In genomic region chr10:80208841-80209371, GRCm38 (mm10) we compare ENCODE assay signal across 8 mouse cellular contexts. TPM values are rescaled to one million over a fixed set of nuclear protein-coding genes. Genes with fewer than 3 reads are reported as not detected.
A peak's percentile ranks its signal among the peaks of the same experiment; 100 is the strongest.
DNase-seq lines count a peak whose midpoint lies in the region; ATAC-seq and TF ChIP-seq lines count a peak whose summit lies in the region.

No protein-coding gene starts in this region.

- peak overlapping the region; percentile 13; the same call in 1 of the 2 replicates for H3K9ac ChIP-seq in intestine, embryonic 14.5 days (ENCODE audit: low read length)
- no peak overlapping the region for H3K9ac ChIP-seq in intestine, postnatal 0 days (ENCODE audit: low read depth, low read length)
- peak overlapping the region; percentile 58 for H3K9ac ChIP-seq in forebrain, embryonic 16.5 days (replicated peaks; ENCODE audit: low read depth, low read length)
- peak overlapping the region; percentile 50 for H3K9ac ChIP-seq in midbrain, embryonic 14.5 days (replicated peaks; ENCODE audit: low read length)

- H3K36me3 ChIP-seq in intestine, embryonic 14.5 days (ENCODE audit: control insufficient read depth, insufficient read depth, low read length), result no peaks in the 10 kb centered on the region
- H3K36me3 ChIP-seq in intestine, postnatal 0 days (ENCODE audit: control insufficient read depth, insufficient read depth), result no peaks in the 10 kb centered on the region
- H3K36me3 ChIP-seq in forebrain, embryonic 16.5 days (ENCODE audit: control insufficient read depth, insufficient read depth), result no peaks in the 10 kb centered on the region
- H3K36me3 ChIP-seq in midbrain, embryonic 14.5 days (ENCODE audit: control insufficient read depth, insufficient read depth, low read length), result no peaks in the 10 kb centered on the region

- ATAC-seq in intestine, embryonic 14.5 days (replicated peaks; ENCODE audit: low FRiP score, low TSS enrichment, low read depth), result no peak
- ATAC-seq in intestine, postnatal 0 days, result no peak
- ATAC-seq in forebrain, embryonic 16.5 days, result peak; percentile 82
- 0 out of 2 replicates have a peak, but pooled peaks have one; percentile 38 for ATAC-seq in midbrain, embryonic 14.5 days (ENCODE audit: low FRiP score, low TSS enrichment)
- no peak for ATAC-seq in granulocyte monocyte progenitor cell, adult 5-6 weeks (replicated peaks; ENCODE audit: poor library complexity, severe bottlenecking)

- no peak overlapping the region for H3K4me3 ChIP-seq in intestine, embryonic 14.5 days (ENCODE audit: low read depth, low read length)
- H3K4me3 ChIP-seq in intestine, postnatal 0 days (ENCODE audit: low read depth, low read length), result no peak overlapping the region
- peak overlapping the region; percentile 19 for H3K4me3 ChIP-seq in forebrain, embryonic 16.5 days (replicated peaks; ENCODE audit: low read length)
- peak overlapping the region; percentile 11 for H3K4me3 ChIP-seq in midbrain, embryonic 14.5 days (replicated peaks; ENCODE audit: low read depth, low read length)

- H3K27me3 ChIP-seq in intestine, embryonic 14.5 days (replicated peaks; ENCODE audit: control insufficient read depth, insufficient read depth, low read length), result no peaks in the 10 kb centered on the region
- no peaks in the 10 kb centered on the region for H3K27me3 ChIP-seq in intestine, postnatal 0 days (replicated peaks; ENCODE audit: control insufficient read depth, insufficient read depth, low read length)
- no peaks in the 10 kb centered on the region for H3K27me3 ChIP-seq in forebrain, embryonic 16.5 days (replicated peaks; ENCODE audit: control insufficient read depth, insufficient read depth, low read length)
- no peaks in the 10 kb centered on the region for H3K27me3 ChIP-seq in midbrain, embryonic 14.5 days (ENCODE audit: control insufficient read depth, insufficient read depth, low read length)

- 8% methylated on average over 24 of the region's 24 CpGs for WGBS in intestine, embryonic 14.5 days
- WGBS in intestine, postnatal 0 days, result 27% methylated on average over 24 of the region's 24 CpGs
- 2% methylated on average over 24 of the region's 24 CpGs for WGBS in forebrain, embryonic 16.5 days
- WGBS in midbrain, embryonic 14.5 days, result 2% methylated on average over 24 of the region's 24 CpGs

- no peak for TF ChIP-seq CTCF in intestine, postnatal 0 days (IDR thresholded peaks at IDR 0.05; ENCODE audit: low read depth)

- peak overlapping the region; percentile 24 for H3K4me2 ChIP-seq in intestine, embryonic 14.5 days (ENCODE audit: low read length)
- H3K4me2 ChIP-seq in intestine, postnatal 0 days (replicated peaks; ENCODE audit: low read depth), result no peak overlapping the region
- H3K4me2 ChIP-seq in forebrain, embryonic 16.5 days (ENCODE audit: low read length), result peak overlapping the region; percentile 40
- peak overlapping the region; percentile 52 for H3K4me2 ChIP-seq in midbrain, embryonic 14.5 days (ENCODE audit: low read length)

- no peak overlapping the region for H3K27ac ChIP-seq in intestine, embryonic 14.5 days (ENCODE audit: low read depth)
- H3K27ac ChIP-seq in intestine, postnatal 0 days (ENCODE audit: low read depth, low read length), result no peak overlapping the region
- H3K27ac ChIP-seq in forebrain, embryonic 16.5 days (ENCODE audit: low read length), result peak overlapping the region; percentile 76
- H3K27ac ChIP-seq in midbrain, embryonic 14.5 days (replicated peaks; ENCODE audit: low read depth, low read length), result peak overlapping the region; percentile 92

- H3K4me1 ChIP-seq in intestine, embryonic 14.5 days (replicated peaks; ENCODE audit: control insufficient read depth, insufficient read depth, low read length), result 0 out of 2 replicates have a peak, but pooled peaks cover 4% of the 10 kb centered on the region
- H3K4me1 ChIP-seq in intestine, postnatal 0 days (replicated peaks; ENCODE audit: control insufficient read depth, insufficient read depth, low read length), result no peaks in the 10 kb centered on the region
- H3K4me1 ChIP-seq in forebrain, embryonic 16.5 days (replicated peaks; ENCODE audit: control insufficient read depth, insufficient read depth, low read length), result peaks cover 13% of the 10 kb centered on the region
- H3K4me1 ChIP-seq in midbrain, embryonic 14.5 days (ENCODE audit: control insufficient read depth, insufficient read depth, low read length), result peaks cover 28% of the 10 kb centered on the region

- DNase-seq in intestine, embryonic 14.5 days (ENCODE audit: low spot score), result no peak
- DNase-seq in brain, adult 2 months (ENCODE audit: low read depth, low spot score), result peak; percentile 70
- DNase-seq in midbrain, embryonic 14.5 days, result peak; percentile 89
- DNase-seq in gastrocnemius, postnatal 25 days, result no peak
- no peak for DNase-seq in gastrocnemius, postnatal 36 days

- H3K9me3 ChIP-seq in intestine, embryonic 14.5 days (ENCODE audit: control insufficient read depth, low read length), result no peaks in the 10 kb centered on the region
- no peaks in the 10 kb centered on the region for H3K9me3 ChIP-seq in intestine, postnatal 0 days (ENCODE audit: control insufficient read depth)
- no peaks in the 10 kb centered on the region for H3K9me3 ChIP-seq in forebrain, embryonic 16.5 days (ENCODE audit: control insufficient read depth, low read length)
- H3K9me3 ChIP-seq in midbrain, embryonic 14.5 days (ENCODE audit: control insufficient read depth, low read length), result no peaks in the 10 kb centered on the region

- intact Hi-C loops in gastrocnemius, postnatal 36 days (cut with DNase I), result no loop called here

RNA-seq across cellular contexts. Expression of gene Mum1, which starts 17.3 kb away (rescaled TPM):
- 61.3 and 66.5 TPM in 2 replicates for polyA plus RNA-seq in intestine, embryonic 14.5 days (2014; fragmentation: Nextera tagmentation; extraction: Ambion mirVana)
- 21.9 and 22.5 TPM in 2 replicates for polyA plus RNA-seq in intestine, postnatal 0 days (2015; fragmentation: Nextera tagmentation; extraction: Ambion mirVana)
- 49.0 and 55.4 TPM in 2 replicates for polyA plus RNA-seq in forebrain, embryonic 16.5 days (2015; fragmentation: Nextera tagmentation; extraction: Ambion mirVana)
- polyA plus RNA-seq in midbrain, embryonic 14.5 days (2014; fragmentation: Nextera tagmentation; extraction: Ambion mirVana), result 51.5 and 65.4 TPM in 2 replicates
- 10 to 100 TPM; 14.5 to 14.8 TPM for total RNA-seq in gastrocnemius, postnatal 25 days (2021)
- 10 to 100 TPM; 12.3 to 14.3 TPM for total RNA-seq in gastrocnemius, postnatal 36 days (2021)
- 52.6 and 53.1 TPM in 2 replicates for total RNA-seq in granulocyte monocyte progenitor cell, adult 5-6 weeks (2014; fragmentation: Nextera tagmentation)
- total RNA-seq in granulocyte monocyte progenitor cell, adult 5-6 weeks (2017), result 30.6 and 31.0 TPM in 2 replicates

RNA-seq across cellular contexts. Expression of gene Efna2, which starts 29.6 kb away (rescaled TPM):
- 10.2 and 12.2 TPM in 2 replicates for polyA plus RNA-seq in intestine, embryonic 14.5 days (2014; fragmentation: Nextera tagmentation; extraction: Ambion mirVana)
- 3.5 and 3.8 TPM in 2 replicates for polyA plus RNA-seq in intestine, postnatal 0 days (2015; fragmentation: Nextera tagmentation; extraction: Ambion mirVana)
- polyA plus RNA-seq in forebrain, embryonic 16.5 days (2015; fragmentation: Nextera tagmentation; extraction: Ambion mirVana), result 24.8 and 25.4 TPM in 2 replicates
- polyA plus RNA-seq in midbrain, embryonic 14.5 days (2014; fragmentation: Nextera tagmentation; extraction: Ambion mirVana), result 41.9 and 50.1 TPM in 2 replicates
- under 1 TPM; 0.26 to 0.54 TPM for total RNA-seq in gastrocnemius, postnatal 25 days (2021)
- under 1 TPM; 0.27 to 0.31 TPM for total RNA-seq in gastrocnemius, postnatal 36 days (2021)
- not detected in 2 replicates for total RNA-seq in granulocyte monocyte progenitor cell, adult 5-6 weeks (2014; fragmentation: Nextera tagmentation)
- 0.05 TPM in 1 of 2 replicates, not detected in the other for total RNA-seq in granulocyte monocyte progenitor cell, adult 5-6 weeks (2017)

RNA-seq across cellular contexts. Expression of gene 1600002K03Rik, which starts 36.2 kb away (rescaled TPM):
- polyA plus RNA-seq in intestine, embryonic 14.5 days (2014; fragmentation: Nextera tagmentation; extraction: Ambion mirVana), result 15.8 and 16.7 TPM in 2 replicates
- polyA plus RNA-seq in intestine, postnatal 0 days (2015; fragmentation: Nextera tagmentation; extraction: Ambion mirVana), result 12.7 and 13.9 TPM in 2 replicates
- polyA plus RNA-seq in forebrain, embryonic 16.5 days (2015; fragmentation: Nextera tagmentation; extraction: Ambion mirVana), result 8.5 and 10.6 TPM in 2 replicates
- polyA plus RNA-seq in midbrain, embryonic 14.5 days (2014; fragmentation: Nextera tagmentation; extraction: Ambion mirVana), result 5.7 and 9.9 TPM in 2 replicates
- 1 to 10 TPM; 5.1 to 5.9 TPM for total RNA-seq in gastrocnemius, postnatal 25 days (2021)
- total RNA-seq in gastrocnemius, postnatal 36 days (2021), result 1 to 10 TPM; 4.7 to 5.1 TPM
- total RNA-seq in granulocyte monocyte progenitor cell, adult 5-6 weeks (2014; fragmentation: Nextera tagmentation), result 17.2 and 43.4 TPM in 2 replicates
- 11.2 and 11.5 TPM in 2 replicates for total RNA-seq in granulocyte monocyte progenitor cell, adult 5-6 weeks (2017)

RNA-seq across cellular contexts. Expression of gene Ndufs7, which starts 40.0 kb away (rescaled TPM):
- 453 and 498 TPM in 2 replicates for polyA plus RNA-seq in intestine, embryonic 14.5 days (2014; fragmentation: Nextera tagmentation; extraction: Ambion mirVana)
- 584 and 605 TPM in 2 replicates for polyA plus RNA-seq in intestine, postnatal 0 days (2015; fragmentation: Nextera tagmentation; extraction: Ambion mirVana)
- 236 and 272 TPM in 2 replicates for polyA plus RNA-seq in forebrain, embryonic 16.5 days (2015; fragmentation: Nextera tagmentation; extraction: Ambion mirVana)
- polyA plus RNA-seq in midbrain, embryonic 14.5 days (2014; fragmentation: Nextera tagmentation; extraction: Ambion mirVana), result 274 and 323 TPM in 2 replicates
- 100 to 1,000 TPM; 508 to 524 TPM for total RNA-seq in gastrocnemius, postnatal 25 days (2021)
- total RNA-seq in gastrocnemius, postnatal 36 days (2021), result 100 to 1,000 TPM; 516 to 553 TPM
- total RNA-seq in granulocyte monocyte progenitor cell, adult 5-6 weeks (2014; fragmentation: Nextera tagmentation), result 109 and 191 TPM in 2 replicates
- total RNA-seq in granulocyte monocyte progenitor cell, adult 5-6 weeks (2017), result 97.9 and 124 TPM in 2 replicates

RNA-seq across cellular contexts. Expression of gene Cirbp, which starts 43.1 kb away (rescaled TPM):
- 76.4 and 81.6 TPM in 2 replicates for polyA plus RNA-seq in intestine, embryonic 14.5 days (2014; fragmentation: Nextera tagmentation; extraction: Ambion mirVana)
- 222 and 228 TPM in 2 replicates for polyA plus RNA-seq in intestine, postnatal 0 days (2015; fragmentation: Nextera tagmentation; extraction: Ambion mirVana)
- 318 and 335 TPM in 2 replicates for polyA plus RNA-seq in forebrain, embryonic 16.5 days (2015; fragmentation: Nextera tagmentation; extraction: Ambion mirVana)
- 295 and 421 TPM in 2 replicates for polyA plus RNA-seq in midbrain, embryonic 14.5 days (2014; fragmentation: Nextera tagmentation; extraction: Ambion mirVana)
- 10 to 100 TPM; 17.3 to 21.4 TPM for total RNA-seq in gastrocnemius, postnatal 25 days (2021)
- 10 to 100 TPM; 22.6 to 28.3 TPM for total RNA-seq in gastrocnemius, postnatal 36 days (2021)
- 25.3 and 70.7 TPM in 2 replicates for total RNA-seq in granulocyte monocyte progenitor cell, adult 5-6 weeks (2014; fragmentation: Nextera tagmentation)
- 36.8 and 40.7 TPM in 2 replicates for total RNA-seq in granulocyte monocyte progenitor cell, adult 5-6 weeks (2017)

Comparison
In these comparisons a context has a peak if more than half of its experiments do, and no peak if none do; other contexts are left out.
1. ATAC-seq: peak in forebrain, embryonic 16.5 days (single experiment) and midbrain, embryonic 14.5 days (single experiment); none in intestine, embryonic 14.5 days (single experiment), intestine, postnatal 0 days (single experiment) and granulocyte monocyte progenitor cell, adult 5-6 weeks (single experiment).
2. DNase-seq: peak in brain, adult 2 months (single experiment) and midbrain, embryonic 14.5 days (single experiment); none in intestine, embryonic 14.5 days (single experiment), gastrocnemius, postnatal 25 days (single experiment) and gastrocnemius, postnatal 36 days (0 of 2).
3. H3K27ac ChIP-seq: peak in forebrain, embryonic 16.5 days (single experiment) and midbrain, embryonic 14.5 days (single experiment); none in intestine, embryonic 14.5 days (single experiment) and intestine, postnatal 0 days (single experiment).
4. H3K4me3 ChIP-seq: peak in forebrain, embryonic 16.5 days (single experiment) and midbrain, embryonic 14.5 days (single experiment); none in intestine, embryonic 14.5 days (single experiment) and intestine, postnatal 0 days (single experiment).